Mouse (Mus musculus) neural tube, embryonic 11.5 days (tissue): Measurements from ENCODE around the gene Phb. TPM values are rescaled to one million over a fixed set of nuclear protein-coding genes. Genes with fewer than 3 reads are reported as not detected.
A peak's percentile ranks its signal among the peaks of the same experiment; 100 is the strongest.

Experiments
- ATAC-seq: fragments of 200-750 bp; cut with Nextera tagmentation; 2 replicates; pipeline ENCODE4 v1.8.0; 2017; ENCODE audit warnings: moderate number of reproducible peaks, mild to moderate bottlenecking, moderate TSS enrichment, moderate library complexity; ENCODE audit not compliant: insufficient read depth, low FRiP score, low TSS enrichment
- DNase-seq: peaks from one replicate; pipeline ENCODE4 v3.0.0-alpha.2; 2015; ENCODE audit warnings: low spot score
- H3K27ac ChIP-seq: fragments of 300-500 bp; sonication (generic); 2 replicates; pipeline ENCODE4 v1.5.1; 2014; ENCODE audit warnings: low read depth, mild to moderate bottlenecking, low read length
- H3K27me3 ChIP-seq: fragments of 300-500 bp; sonication (generic); 2 replicates; pipeline ENCODE4 v1.6.1; 2014; ENCODE audit warnings: mild to moderate bottlenecking, low read length, mixed read lengths; ENCODE audit not compliant: control insufficient read depth, insufficient read depth
- H3K36me3 ChIP-seq: fragments of 300-500 bp; sonication (generic); 2 replicates; pipeline ENCODE4 v1.6.1; 2014; ENCODE audit warnings: mild to moderate bottlenecking, low read length, moderate library complexity, mixed read lengths; ENCODE audit not compliant: control insufficient read depth, insufficient read depth
- H3K4me1 ChIP-seq: fragments of 300-500 bp; sonication (generic); 2 replicates; pipeline ENCODE4 v1.6.1; 2014; ENCODE audit warnings: low read length, mixed read lengths; ENCODE audit not compliant: control insufficient read depth, insufficient read depth
- H3K4me2 ChIP-seq: fragments of 300-500 bp; sonication (generic); 2 replicates; pipeline ENCODE4 v1.6.1; 2014; ENCODE audit warnings: low read depth, mild to moderate bottlenecking, moderate library complexity
- H3K4me3 ChIP-seq: fragments of 300-500 bp; sonication (generic); 2 replicates; pipeline ENCODE4 v1.5.1; 2014; ENCODE audit warnings: low read depth, low read length
- H3K9ac ChIP-seq: fragments of 300-500 bp; sonication (generic); 2 replicates; pipeline ENCODE4 v1.6.1; 2014; ENCODE audit warnings: mild to moderate bottlenecking, low read length
- H3K9me3 ChIP-seq: fragments of 300-500 bp; sonication (generic); 2 replicates; pipeline ENCODE4 v1.6.1; 2016; ENCODE audit warnings: low read length; ENCODE audit not compliant: control insufficient read depth
- WGBS: fragments of 180-500 bp; shearing (Covaris S2); extraction: QIAGEN DNeasy Blood & Tissue Kit; methylation state at CpG from one replicate; pipeline ENCODE4 v1.1.7; 2014; 5-methylcytosine and 5-hydroxymethylcytosine counted together
- polyA plus RNA-seq: library from polyadenylated mRNA; unstranded; fragments of >200 nt; fragmentation: Nextera tagmentation; extraction: Ambion mirVana; gene quantifications from 2 replicates; pipeline ENCODE4 v1.2.1, GENCODE M21; 2014

The Phb gene
- polyA plus RNA-seq, 1 experiment from 2014 or later: 230 TPM

DNA sequence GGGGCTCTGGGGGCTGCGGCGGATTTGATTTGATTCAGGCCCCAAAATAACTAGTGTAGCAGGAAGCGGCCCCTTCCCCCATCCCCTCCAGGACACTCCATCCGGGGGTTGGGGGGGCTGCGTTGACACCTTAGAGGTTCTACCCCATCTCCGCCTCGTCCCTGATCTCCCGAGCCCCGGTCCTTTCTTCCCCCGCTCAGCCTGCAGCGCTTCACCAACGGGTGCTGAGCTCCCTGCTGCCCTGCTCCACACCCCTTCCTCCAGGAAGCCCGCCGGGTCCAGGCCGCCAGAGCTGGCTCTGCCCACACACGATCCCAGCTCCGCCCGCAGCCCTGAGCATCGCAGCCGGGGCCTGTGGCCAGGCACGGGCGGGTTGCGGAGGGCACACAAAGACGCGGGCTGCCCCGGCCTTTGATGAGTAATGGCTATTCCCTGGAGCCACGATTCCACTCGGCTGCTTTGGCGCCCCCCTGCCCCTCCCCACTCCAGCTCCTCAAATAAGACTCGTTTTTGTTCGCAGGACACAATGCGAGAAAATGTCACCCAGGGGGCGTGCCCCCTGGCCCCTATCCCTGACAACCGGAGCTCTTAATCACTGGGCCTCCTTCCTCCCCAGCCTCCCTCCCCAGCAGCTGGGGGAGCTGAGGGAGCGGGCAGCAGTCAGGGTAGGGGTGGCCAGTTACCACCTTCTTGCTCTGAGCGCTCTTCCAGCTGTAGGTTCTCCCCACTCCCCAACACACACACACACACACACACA, 21.2 kb upstream of the Phb start:
- Histone ChIP-seq H3K4me3 (no peak overlapping the region), H3K9me3 (no peaks in the 10 kb centered on the region), H3K9ac (peak overlapping the region; percentile 55), H3K4me1 (peaks cover 41% of the 10 kb centered on the region), H3K27ac (0 out of 2 replicates have a peak overlapping the region, but pooled peaks have one; percentile 21), H3K36me3 (no peaks in the 10 kb centered on the region), H3K4me2 (peak overlapping the region; percentile 28), H3K27me3 (0 out of 2 replicates have a peak, but pooled peaks cover 7% of the 10 kb centered on the region)
- peak; percentile 82 for DNase-seq
- WGBS: 2% methylated on average over 36 of the region's 36 CpGs
- ATAC-seq: peak; percentile 58

- no peak overlapping the region for H3K9ac ChIP-seq
- H3K4me2 ChIP-seq: no peak overlapping the region
- ATAC-seq: no peak
- no peak overlapping the region for H3K4me3 ChIP-seq
- 0 out of 2 replicates have a peak, but pooled peaks cover 7% of the 10 kb centered on the region for H3K27me3 ChIP-seq
- H3K9me3 ChIP-seq: no peaks in the 10 kb centered on the region
- H3K36me3 ChIP-seq: no peaks in the 10 kb centered on the region
- 43% methylated on average over 3 of the region's 3 CpGs for WGBS
- H3K4me1 ChIP-seq: peaks cover 36% of the 10 kb centered on the region
- H3K27ac ChIP-seq: no peak overlapping the region
- DNase-seq: no peak
These were observed 20.6 kb upstream of the Phb start for GRCm38 (mm10) chr11:95646154-95646490.

GRCm38 (mm10) chr11:95647791-95648190, 19.0 kb upstream of the Phb start:
- Histone ChIP-seq H3K4me3 (no peak overlapping the region), H3K27ac (no peak overlapping the region), H3K9ac (no peak overlapping the region), H3K4me1 (peaks cover 36% of the 10 kb centered on the region), H3K9me3 (no peaks in the 10 kb centered on the region), H3K36me3 (no peaks in the 10 kb centered on the region), H3K4me2 (no peak overlapping the region), H3K27me3 (0 out of 2 replicates have a peak, but pooled peaks cover 7% of the 10 kb centered on the region)
- no peak for ATAC-seq
- no peak for DNase-seq
- 24% methylated on average over 3 of the region's 3 CpGs for WGBS

GRCm38 (mm10) chr11:95648827-95649226, 17.9 kb upstream of the Phb start:
- ATAC-seq (no peak), DNase-seq (peak; percentile 81)
- Histone ChIP-seq H3K4me3 (no peak overlapping the region), H3K27ac (no peak overlapping the region), H3K4me2 (no peak overlapping the region), H3K27me3 (0 out of 2 replicates have a peak, but pooled peaks cover 5% of the 10 kb centered on the region), H3K9ac (no peak overlapping the region), H3K9me3 (no peaks in the 10 kb centered on the region), H3K36me3 (no peaks in the 10 kb centered on the region), H3K4me1 (peaks cover 35% of the 10 kb centered on the region)
- WGBS: 1% methylated on average over 4 of the region's 4 CpGs

- H3K9me3 ChIP-seq: no peaks in the 10 kb centered on the region
- no peak overlapping the region for H3K9ac ChIP-seq
- DNase-seq (no peak), ATAC-seq (no peak)
- no peak overlapping the region for H3K27ac ChIP-seq
- H3K4me1 ChIP-seq: peaks cover 28% of the 10 kb centered on the region
- H3K27me3 ChIP-seq: 0 out of 2 replicates have a peak, but pooled peaks cover under 1% of the 10 kb centered on the region
- no peaks in the 10 kb centered on the region for H3K36me3 ChIP-seq
- H3K4me2 ChIP-seq: no peak overlapping the region
- H3K4me3 ChIP-seq: no peak overlapping the region
- WGBS: 74% methylated on average over 7 of the region's 7 CpGs
These were observed 17.2 kb upstream of the Phb start for GRCm38 (mm10) chr11:95649560-95649959.

GRCm38 (mm10) chr11:95650001-95650400, 16.8 kb upstream of the Phb start:
- H3K36me3 ChIP-seq: no peaks in the 10 kb centered on the region
- 58% methylated on average over 2 of the region's 2 CpGs for WGBS
- H3K4me1 ChIP-seq: peaks cover 26% of the 10 kb centered on the region
- H3K4me2 ChIP-seq: no peak overlapping the region
- H3K9me3 ChIP-seq: no peaks in the 10 kb centered on the region
- no peaks in the 10 kb centered on the region for H3K27me3 ChIP-seq
- ATAC-seq (no peak), DNase-seq (no peak)
- H3K27ac ChIP-seq: no peak overlapping the region
- no peak overlapping the region for H3K4me3 ChIP-seq
- no peak overlapping the region for H3K9ac ChIP-seq

DNA sequence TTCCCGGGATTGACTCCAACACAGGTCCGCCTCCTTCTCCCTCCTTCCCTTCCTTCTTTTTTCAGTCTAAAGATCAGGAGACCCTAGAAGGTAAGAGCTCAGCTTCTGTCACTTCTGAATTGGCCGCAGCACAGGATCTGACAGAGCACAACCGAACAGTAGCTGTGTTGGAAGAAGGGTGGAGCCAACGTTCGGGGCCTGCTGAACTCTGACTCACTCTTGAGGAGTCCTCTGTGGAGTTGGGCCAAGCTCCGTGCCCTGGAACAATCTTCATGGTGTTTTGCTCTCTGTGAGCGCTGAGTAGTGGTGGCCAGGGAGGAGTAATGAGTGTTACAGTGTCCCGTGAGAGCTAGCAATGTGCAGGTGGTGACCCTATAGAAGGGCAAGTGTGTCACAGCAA, 15.8 kb upstream of the Phb start:
- H3K36me3 ChIP-seq: no peaks in the 10 kb centered on the region
- H3K4me2 ChIP-seq: no peak overlapping the region
- no peak overlapping the region for H3K4me3 ChIP-seq
- ATAC-seq: no peak
- no peaks in the 10 kb centered on the region for H3K9me3 ChIP-seq
- no peak for DNase-seq
- no peak overlapping the region for H3K27ac ChIP-seq
- no peak overlapping the region for H3K9ac ChIP-seq
- peaks cover 17% of the 10 kb centered on the region; the same call in 1 of the 2 replicates for H3K4me1 ChIP-seq
- H3K27me3 ChIP-seq: no peaks in the 10 kb centered on the region
- 76% methylated on average over 9 of the region's 9 CpGs for WGBS

- ATAC-seq (no peak), DNase-seq (no peak)
- no peak overlapping the region for H3K9ac ChIP-seq
- no peak overlapping the region for H3K27ac ChIP-seq
- 83% methylated on average over 4 of the region's 4 CpGs for WGBS
- H3K9me3 ChIP-seq: no peaks in the 10 kb centered on the region
- H3K27me3 ChIP-seq: no peaks in the 10 kb centered on the region
- H3K4me2 ChIP-seq: no peak overlapping the region
- no peaks in the 10 kb centered on the region for H3K36me3 ChIP-seq
- H3K4me3 ChIP-seq: no peak overlapping the region
- H3K4me1 ChIP-seq: no peaks in the 10 kb centered on the region
These were observed 9.3 kb upstream of the Phb start for GRCm38 (mm10) chr11:95657449-95657848.

DNA sequence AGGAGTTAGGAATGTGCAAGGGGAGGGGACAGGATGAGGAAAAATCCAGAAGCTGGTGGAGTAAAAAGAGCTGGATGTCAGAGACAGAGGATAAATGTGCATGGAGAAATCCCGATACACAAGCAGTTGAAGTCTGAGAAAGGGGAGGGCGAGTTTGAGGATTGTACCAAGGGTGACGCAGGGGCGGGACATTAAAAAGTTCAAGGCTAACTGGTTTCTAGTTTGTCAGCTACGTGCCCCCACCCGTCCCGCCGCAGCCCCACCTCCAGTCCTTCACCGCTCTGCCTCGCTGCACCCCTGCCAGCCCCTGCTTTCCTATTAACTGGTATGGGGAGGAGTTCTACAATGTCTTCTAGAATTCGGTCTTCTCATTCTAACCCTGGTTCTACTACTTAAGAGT, 420 bp downstream of the Phb start:
- peak overlapping the region; percentile 44 for H3K9ac ChIP-seq
- 4% methylated on average over 11 of the region's 11 CpGs for WGBS
- H3K9me3 ChIP-seq: no peaks in the 10 kb centered on the region
- H3K4me3 ChIP-seq: peak overlapping the region; percentile 68
- ATAC-seq (no peak; the same call in 1 of the 2 replicates), DNase-seq (no peak)
- no peaks in the 10 kb centered on the region; the same call in 1 of the 2 replicates for H3K36me3 ChIP-seq
- H3K27me3 ChIP-seq: no peaks in the 10 kb centered on the region
- H3K4me2 ChIP-seq: peak overlapping the region; percentile 70
- no peaks in the 10 kb centered on the region for H3K4me1 ChIP-seq
- H3K27ac ChIP-seq: no peak overlapping the region
